Comparison of ENCODE assay signal across 8 mouse cellular contexts in genomic region chr16:93607669-93608101, GRCm38 (mm10). TPM values are rescaled to one million over a fixed set of nuclear protein-coding genes. Genes with fewer than 3 reads are reported as not detected.
DNase-seq lines count a peak whose midpoint lies in the region; ATAC-seq lines count a peak whose summit lies in the region.

No protein-coding gene starts in this region.

- peaks cover 4% of the 10 kb centered on the region; the same call in 1 of the 2 replicates for H3K9me3 ChIP-seq in megakaryocyte, embryonic 14.5 days

- peak overlapping the region; percentile 94 for H3K4me3 ChIP-seq in megakaryocyte, embryonic 14.5 days (replicated peaks)

- H3K36me3 ChIP-seq in megakaryocyte, embryonic 14.5 days (replicated peaks; ENCODE audit: low read length) = no peaks in the 10 kb centered on the region

- ATAC-seq in common myeloid progenitor, adult 5-6 weeks (replicated peaks; ENCODE audit: low read depth, poor library complexity, severe bottlenecking) = peak; percentile 67

- peaks cover 28% of the 10 kb centered on the region for H3K4me1 ChIP-seq in megakaryocyte, embryonic 14.5 days

- H3K27me3 ChIP-seq in megakaryocyte, embryonic 14.5 days (replicated peaks) = peaks cover 38% of the 10 kb centered on the region

- DNase-seq in ZHBTc4 (ENCODE audit: low read depth, low spot score) = peak; percentile 94
- peak; percentile 73 to 78 for DNase-seq in gastrocnemius, adult 8-10 months (ENCODE audit: low spot score in 2 of 2)
- DNase-seq in hindlimb bud, embryonic 11.5 days (ENCODE audit: extremely low spot score, low read depth, low spot score) = peak; percentile 74
- peak; percentile 52 to 72 for DNase-seq in left cerebral cortex, adult 8-10 months (ENCODE audit: low spot score in 2 of 2)
- DNase-seq in right cerebral cortex, adult 2 months (ENCODE audit: low spot score in 2 of 2) = peak; percentile 77 to 83
- peak; percentile 37 for DNase-seq in urinary bladder, postnatal 10 days (ENCODE audit: low spot score)

RNA-seq across cellular contexts. Expression of gene Cbr1, which starts 2.0 kb away (rescaled TPM):
- 26.9 and 36.0 TPM in 2 replicates for total RNA-seq in common myeloid progenitor, adult 5-6 weeks (2017)
- total RNA-seq in gastrocnemius, adult 8-10 months (2022) = 10 to 100 TPM; 25.0 to 27.4 (median 26.2) TPM
- total RNA-seq in left cerebral cortex, adult 8-10 months (2022) = 10 to 100 TPM; 62.5 to 78.2 (median 70.5) TPM
- polyA plus RNA-seq in megakaryocyte, embryonic 14.5 days (2012; ENCODE audit: insufficient read depth, low replicate concordance) = 11.7 and 18.8 TPM in 2 replicates

RNA-seq across cellular contexts. Expression of gene Setd4, which starts 3.8 kb away (rescaled TPM):
- 8.0 and 19.1 TPM in 2 replicates for total RNA-seq in common myeloid progenitor, adult 5-6 weeks (2017)
- total RNA-seq in gastrocnemius, adult 8-10 months (2022) = under 1 TPM; 0.48 to 0.74 (median 0.67) TPM
- total RNA-seq in left cerebral cortex, adult 8-10 months (2022) = 10 to 100 TPM; 10.7 to 12.3 (median 10.9) TPM
- polyA plus RNA-seq in megakaryocyte, embryonic 14.5 days (2012; ENCODE audit: insufficient read depth, low replicate concordance) = 0.89 TPM in 1 of 2 replicates, not detected in the other

RNA-seq across cellular contexts. Expression of gene Gm5678, which starts 20.2 kb away (rescaled TPM):
- not detected in 2 replicates for total RNA-seq in common myeloid progenitor, adult 5-6 weeks (2017)
- total RNA-seq in gastrocnemius, adult 8-10 months (2022) = 1 to 10 TPM in 3 of 4 experiments, under 1 TPM in 1; 0.96 to 1.7 (median 1.1) TPM
- 1 to 10 TPM; 2.9 to 3.5 (median 3.3) TPM for total RNA-seq in left cerebral cortex, adult 8-10 months (2022)
- not detected in 2 replicates for polyA plus RNA-seq in megakaryocyte, embryonic 14.5 days (2012; ENCODE audit: insufficient read depth, low replicate concordance)

Comparison
In these comparisons a context has a peak if more than half of its experiments do, and no peak if none do; other contexts are left out.
1. Peak in every context shown above with its lines: DNase-seq, ATAC-seq and H3K4me3 ChIP-seq.
2. DNase-seq: peak in every context shown above with its lines; median percentile 94 in ZHBTc4; 80 in right cerebral cortex, adult 2 months; 76 in gastrocnemius, adult 8-10 months; 74 in hindlimb bud, embryonic 11.5 days; 62 in left cerebral cortex, adult 8-10 months; 37 in urinary bladder, postnatal 10 days.